Mouse (Mus musculus) CD4-positive helper T cell, adult 2 months (primary cell): ENCODE measurements at regions not wholly inside any gene's neighbourhood (a gene's known extent, or its start where the extent isn't known, plus 50 kb on each side); places are given as distances from the start of the nearest gene placed in this dataset.

Experiments used
- DNase-seq: peaks from one replicate; pipeline ENCODE4 v3.0.0-alpha.2; 2012; ENCODE audit warnings: low read depth, missing footprints, low spot score

DNA sequence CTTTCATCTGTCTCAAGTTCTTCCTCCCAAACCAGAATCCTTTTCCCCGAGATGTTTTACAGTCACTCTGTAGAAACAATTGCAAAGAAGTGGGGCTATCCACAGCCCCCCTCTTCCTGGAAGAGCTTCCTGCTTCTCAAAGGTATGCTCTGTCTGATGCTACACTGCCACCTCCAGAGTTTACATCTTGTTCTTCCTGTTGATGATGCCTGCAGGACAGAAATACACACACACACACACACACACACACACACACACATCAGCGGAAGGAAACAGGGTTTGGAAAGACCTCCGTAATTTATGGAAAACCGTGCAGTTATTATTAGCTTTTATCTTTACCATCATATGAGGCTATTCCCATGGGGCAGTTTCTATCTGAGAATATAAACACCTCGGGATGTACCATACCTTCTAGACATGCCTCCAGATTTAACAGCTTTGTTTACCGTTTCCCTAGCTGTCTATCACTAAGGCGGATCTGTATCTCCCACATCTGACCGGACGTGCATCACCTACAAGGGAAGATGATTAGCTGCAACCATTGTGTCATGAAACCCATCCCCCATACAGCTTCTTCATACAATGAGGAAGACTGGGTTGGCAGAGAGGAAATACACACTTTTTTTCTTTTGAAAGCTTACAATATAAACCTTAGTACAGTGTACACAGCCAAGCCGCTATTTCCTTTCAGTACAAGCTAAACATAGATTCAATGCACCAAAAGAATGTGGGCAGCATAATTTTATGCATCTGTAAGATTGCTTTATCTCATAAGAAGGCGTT is 288.6 kb downstream of the Plk2 start:
- DNase-seq, result peak; percentile 2

DNA sequence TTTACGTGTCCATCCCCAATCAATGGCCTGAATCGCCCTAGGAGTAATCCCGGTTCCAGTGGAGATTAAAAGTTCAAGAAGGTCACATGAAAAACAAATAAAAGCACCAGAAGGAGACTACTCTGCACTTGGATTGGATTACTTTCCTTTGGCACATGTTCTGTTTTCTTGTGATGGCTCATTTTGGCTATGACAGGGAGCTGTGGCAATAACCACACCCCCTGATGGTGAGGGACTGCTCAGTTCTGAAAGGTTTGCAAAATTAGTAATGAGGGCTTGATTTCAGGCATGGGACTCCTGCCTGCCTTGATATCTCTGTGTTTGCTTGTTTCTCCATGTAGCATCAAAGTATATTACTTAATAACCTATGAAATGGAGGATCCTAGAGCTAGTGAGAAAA is 293.9 kb downstream of the Plk2 start:
- no peak for DNase-seq

DNA sequence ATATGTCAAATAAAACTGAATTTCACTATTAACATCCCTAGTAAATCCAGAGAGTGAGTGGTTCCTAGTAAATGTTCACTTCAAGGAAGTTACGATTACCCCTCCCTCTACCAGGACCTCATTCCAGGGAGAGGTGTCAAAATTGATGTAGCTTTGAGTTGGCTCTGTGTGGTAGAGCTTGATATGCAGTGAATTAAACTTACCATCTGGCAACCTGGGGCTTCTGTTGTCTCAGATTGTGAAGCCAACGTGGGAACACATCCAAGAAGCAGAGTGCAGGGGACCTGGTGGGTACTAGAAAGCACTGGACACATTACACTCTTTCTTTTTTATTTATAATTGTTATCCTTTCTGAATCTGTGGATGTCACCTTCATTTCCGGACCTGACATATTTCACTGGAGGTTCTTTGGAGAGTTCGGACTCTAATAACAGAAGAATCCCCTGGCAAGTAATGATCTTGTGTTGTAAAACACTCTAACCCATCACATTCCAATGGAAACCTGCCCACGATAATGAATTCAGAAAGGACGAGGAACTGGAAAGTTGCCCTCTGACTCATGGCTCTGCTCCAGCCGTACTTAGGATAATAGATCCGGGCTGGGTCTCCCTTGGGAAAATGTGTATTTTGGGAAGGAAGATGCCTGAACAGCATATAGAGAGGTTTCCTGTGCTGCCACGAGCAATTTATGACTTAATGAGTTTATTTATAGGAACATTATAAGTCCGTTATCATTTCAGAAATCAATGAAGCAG is 295.8 kb downstream of the Plk2 start:
- no peak for DNase-seq

DNA sequence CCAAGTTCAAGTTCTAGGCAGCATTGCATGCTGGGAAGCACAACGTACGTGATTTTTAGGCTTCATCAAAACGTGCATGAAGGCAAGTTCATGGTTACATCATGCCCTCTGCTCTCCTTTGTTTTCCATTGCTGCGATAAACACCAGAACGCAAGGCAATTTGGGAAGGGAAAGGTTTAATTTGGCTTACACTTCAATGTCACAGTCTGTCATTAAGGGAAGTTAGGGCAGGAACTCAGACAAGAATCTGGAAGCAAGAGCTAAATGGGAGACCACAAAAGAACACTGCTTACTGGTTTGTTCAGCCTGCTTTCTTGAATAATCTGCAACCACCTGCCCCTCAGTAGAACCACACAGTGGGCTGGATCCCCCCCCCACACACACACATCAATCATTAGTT is 297.9 kb downstream of the Plk2 start:
- no peak for DNase-seq

DNA sequence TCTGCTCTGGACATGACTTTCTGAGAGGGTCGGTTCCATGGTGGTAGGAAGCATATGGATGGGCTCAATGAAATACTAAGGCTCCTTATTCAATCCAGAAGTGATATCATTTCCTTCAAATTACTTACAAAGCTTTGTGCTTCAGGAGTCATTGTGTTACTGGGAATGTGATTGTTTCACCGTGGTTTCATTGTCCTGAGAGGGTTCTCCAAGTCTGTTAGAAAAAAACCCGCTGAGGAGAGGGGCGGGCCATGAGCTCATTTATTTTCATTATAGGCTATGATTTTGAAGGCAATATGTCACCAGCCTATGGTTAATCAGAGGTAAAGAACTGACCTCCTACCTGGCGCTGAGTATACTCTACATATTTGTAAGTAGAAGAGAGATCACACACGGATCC is 300.0 kb downstream of the Plk2 start:
- DNase-seq, result no peak

DNA sequence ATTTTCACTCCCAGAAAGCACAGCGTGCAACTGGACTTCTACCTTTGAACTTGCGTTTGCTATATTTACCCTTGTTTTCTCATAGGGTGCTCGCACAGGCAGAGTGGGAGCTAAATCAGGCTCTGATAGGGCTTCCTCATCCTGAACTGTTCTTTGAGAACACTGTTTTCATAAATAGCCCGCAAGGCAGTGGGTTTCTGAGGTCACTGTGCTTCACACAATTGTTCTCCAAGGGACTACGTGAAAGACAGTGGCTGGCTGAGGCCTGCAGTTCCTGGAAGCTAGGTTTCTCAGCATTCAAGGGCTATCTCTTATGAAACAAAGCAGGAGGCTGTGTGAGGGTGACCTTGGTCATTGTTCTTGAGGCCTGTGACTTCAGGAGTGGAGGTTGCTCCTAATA is 301.7 kb downstream of the Plk2 start:
- DNase-seq, result no peak

DNA sequence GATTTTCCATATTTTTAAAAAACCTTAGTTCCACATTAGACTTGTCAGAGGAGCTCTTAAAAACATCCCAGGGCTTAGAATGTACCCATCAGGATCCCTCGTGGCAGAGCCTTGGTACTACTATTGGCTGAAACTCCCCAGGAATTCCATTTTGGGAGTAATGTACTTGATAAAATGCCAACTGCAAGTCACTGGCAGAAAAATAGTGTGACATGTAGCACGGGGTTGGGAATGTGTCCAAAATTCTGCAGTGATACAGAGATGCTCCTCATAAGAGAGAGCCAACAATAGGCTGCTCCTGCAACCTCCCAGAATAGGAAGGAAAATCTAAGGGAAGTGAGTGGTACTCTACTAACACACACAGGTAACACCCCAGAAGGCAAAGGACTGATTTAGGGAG is 309.4 kb downstream of the Plk2 start:
- no peak for DNase-seq

DNA sequence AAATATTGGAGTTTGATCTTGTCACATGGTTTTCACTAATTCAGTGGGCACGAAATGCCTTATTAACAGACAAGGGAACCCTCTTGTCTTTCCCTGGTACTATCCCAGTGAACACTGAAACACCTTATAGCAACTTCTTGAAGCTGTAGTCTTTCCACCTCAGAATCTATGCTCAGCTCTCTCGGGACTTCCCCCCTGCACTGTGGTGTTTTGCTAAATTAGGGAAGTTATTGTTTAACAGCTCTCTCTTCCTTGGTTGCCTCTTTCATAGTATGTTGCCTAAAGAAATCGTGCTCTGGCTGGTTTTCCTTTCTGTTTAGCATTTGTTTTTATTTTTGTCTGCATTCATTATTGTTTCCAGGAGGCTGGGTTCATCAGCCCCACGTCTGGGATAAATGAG is 316.0 kb downstream of the Plk2 start:
- DNase-seq, result no peak

DNA sequence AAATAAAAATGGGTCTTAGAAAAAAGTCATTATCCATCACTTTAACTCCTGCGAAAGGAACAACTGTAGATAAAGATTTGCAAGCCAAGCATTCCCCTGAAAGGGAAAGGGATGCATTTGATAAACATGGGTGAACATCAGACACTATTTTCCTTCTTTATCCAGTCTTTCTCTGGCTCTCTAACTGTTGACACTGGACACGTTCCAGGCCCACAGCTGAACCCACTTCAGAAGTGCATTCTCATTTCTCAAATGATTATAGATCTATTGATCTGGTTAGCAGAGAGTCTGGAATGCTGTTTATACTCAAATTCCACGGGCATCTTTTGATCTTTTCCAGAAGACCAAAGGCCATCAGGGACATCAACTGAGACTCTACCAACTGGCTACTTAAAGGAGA is 317.7 kb downstream of the Plk2 start:
- no peak for DNase-seq

DNA sequence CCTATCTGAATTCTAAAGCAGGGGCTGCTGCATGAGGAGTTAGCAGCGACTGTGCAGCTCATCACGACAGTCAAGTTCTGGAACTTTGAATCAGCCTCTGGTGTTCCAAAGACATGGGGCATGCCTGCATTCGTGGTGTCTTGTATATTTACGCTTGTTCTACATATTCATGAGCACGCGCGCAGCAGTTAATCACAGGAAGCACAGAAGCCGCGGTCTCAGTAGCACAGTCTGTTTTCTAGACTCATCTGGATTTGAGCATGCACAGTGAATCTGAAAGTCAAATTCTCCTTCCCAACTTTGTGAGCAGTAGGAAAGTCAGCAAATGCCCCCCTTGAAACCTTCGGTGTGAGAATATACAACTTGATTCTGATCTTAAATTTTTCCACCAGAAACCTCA is 327.3 kb downstream of the Plk2 start:
- DNase-seq, result no peak

DNA sequence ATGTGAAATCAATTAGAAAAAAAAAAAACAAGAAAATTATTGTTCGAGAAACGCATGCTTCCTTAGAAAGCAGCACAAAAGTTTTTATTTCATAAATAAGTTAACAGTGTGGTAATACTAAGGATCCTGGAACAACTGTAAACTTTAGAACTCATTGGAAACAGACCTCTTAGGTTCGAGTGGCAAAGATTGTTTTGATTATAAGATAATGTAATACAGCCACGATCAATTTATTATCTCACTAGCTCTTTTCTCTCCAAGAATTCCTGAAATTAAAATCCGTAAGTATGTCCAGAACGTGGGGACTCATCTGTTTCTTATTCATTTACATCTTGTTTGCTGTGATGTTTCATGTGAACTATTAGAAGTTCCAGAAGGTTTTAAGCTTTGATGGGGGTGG is 327.9 kb downstream of the Plk2 start:
- no peak for DNase-seq

DNA sequence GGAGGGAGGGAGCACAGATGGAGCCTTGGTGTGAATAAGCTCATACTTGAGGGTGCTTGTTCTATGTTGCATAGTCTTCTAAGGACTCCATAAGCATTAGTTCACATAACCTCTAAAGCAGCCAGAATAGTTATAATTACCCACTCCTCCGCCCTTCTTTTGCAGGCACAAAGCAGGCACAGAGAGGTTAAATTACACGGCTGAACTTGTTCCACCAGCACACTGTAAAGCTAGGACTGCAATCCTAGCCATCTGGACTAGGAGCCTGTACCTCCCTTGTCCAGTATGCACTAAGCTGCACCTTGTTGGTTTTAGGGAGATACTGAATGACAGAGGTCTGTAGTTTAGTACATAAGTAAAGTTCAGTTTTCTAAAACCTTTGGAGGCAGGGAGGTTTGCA is 330.0 kb downstream of the Plk2 start:
- DNase-seq, result no peak

DNA sequence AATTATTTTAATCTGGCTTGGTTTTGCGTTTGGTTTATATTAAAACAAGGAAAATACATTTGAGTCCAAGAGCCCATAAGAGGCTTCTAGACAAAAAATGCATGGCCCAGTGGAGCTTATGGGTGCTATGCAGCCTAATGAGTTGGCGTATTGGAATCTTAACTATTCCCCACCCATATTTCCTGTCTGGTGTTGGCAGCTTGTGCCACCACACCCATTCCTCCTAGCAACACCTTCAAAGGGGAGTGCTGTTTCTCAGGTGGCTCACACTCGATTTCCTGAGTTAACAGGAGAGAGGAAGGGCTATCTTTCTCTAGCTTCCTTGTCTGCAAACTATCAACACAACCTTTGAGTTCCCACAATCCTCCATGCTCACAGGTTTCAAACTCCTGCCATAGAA is 331.0 kb downstream of the Plk2 start:
- no peak for DNase-seq

DNA sequence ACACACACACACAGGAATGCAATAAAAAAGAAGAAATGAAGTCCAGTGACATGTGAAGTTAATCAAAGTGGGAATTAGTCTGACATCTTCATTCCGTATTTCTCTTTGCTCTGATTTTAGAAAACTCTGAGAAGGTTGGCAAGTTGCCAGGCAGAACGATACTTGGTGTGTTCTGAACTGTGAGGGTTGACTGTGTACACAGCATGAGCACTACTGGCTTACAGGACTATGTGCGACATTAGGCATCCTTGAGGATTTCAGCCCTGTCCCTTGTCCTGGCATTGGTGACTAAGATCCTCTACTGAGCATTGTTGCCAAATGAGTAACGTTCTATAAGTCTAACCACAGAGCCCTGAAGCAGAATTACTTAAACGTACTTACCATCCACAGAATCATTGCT is 340.7 kb downstream of the Plk2 start:
- no peak for DNase-seq

DNA sequence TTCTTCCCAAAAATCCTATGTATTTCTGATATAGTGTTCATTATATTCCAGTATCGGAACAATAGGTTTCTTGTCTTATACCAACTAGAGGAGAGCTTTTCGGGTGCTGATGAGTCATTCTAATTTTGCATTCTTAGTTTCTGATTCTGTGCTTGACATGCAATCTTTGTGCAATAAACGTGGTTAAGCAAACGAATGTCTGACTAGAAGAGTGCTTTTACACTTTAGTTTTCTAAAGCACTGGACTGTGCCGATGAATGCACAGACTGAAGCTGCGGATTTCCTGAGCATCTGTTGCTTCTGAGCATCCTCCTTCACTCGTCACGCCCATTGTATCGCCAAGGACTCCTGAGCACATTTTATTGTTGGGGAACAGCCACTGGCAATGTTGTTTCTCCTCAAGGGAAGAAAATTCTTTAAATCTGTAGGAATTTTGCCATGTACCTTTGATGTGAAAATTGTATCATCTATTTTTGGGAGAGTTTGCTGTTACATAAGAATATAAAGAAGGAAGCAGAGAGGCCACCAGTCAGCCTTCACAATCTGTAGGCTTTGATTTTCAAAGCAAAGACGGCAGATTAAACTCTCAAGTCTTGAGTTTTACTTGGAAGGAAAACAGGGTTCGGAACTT is 346.8 kb downstream of the Plk2 start:
- no peak for DNase-seq

DNA sequence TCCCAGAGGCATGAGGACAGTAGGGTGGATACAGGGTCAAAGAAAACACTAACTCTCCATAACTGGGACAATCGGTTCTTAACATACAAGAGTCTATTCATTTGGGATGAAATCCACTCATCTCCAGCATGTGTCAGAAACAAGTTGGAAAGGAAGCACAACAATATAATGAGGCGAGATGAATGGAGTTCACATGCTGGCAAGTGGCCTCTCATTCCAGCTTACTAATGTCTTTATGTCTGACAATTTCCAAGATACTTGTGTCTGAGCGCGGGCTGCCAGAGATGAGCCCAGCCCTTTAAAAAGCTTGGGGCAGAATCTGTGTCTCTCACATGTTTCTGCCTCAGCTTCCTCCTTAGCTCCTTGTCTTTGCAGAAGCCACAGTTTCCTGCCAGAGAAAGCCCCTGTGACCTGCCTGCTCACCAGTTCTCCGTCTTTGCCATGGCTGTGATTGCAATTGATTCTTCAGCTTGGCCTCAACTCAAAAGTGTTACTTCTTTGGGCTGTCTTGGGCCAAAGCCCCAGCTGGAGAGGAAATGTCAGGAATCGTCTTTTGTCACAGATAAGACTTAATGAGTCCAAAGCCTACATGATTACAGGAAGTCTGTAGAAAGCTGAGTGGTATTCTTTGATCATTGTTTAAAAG is 352.5 kb downstream of the Plk2 start:
- DNase-seq, result no peak

DNA sequence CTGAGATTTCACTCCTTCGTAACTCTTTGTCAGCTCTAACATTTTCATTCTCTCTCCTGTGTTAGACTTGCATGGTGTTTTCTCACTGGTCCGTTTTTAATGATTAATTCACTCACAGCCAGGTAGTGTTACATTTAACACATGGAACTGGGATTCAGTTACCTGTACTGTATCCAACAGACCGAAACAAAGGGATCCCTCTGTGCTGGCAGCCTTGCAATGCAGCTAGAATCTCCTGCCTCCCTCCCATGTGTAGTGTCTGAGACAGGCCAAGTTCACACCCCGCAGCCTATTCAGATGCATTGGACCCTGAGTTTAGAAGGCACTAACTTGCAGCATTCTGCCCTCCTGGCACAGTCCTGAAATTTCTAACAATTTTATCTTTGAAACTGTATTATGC is 357.9 kb downstream of the Plk2 start:
- no peak for DNase-seq

DNA sequence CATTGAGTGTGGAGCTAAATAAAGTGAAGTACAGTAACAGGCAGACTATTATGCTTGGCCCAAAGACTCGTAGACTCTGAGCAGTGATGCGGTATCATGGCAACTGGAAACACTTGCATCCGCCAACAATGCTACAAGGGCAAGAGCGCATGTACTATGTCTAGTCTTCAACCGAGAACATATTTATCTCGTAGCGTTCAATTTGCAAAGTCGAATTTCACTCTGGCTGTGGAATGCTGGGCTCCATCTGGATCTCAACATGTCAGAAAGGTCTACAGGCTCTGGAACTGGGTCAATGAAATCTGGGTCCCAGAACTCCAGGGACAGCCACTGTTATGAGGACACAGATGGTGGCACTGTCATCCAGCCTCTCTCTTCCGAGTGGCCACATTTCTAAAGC is 359.7 kb downstream of the Plk2 start:
- DNase-seq, result no peak

DNA sequence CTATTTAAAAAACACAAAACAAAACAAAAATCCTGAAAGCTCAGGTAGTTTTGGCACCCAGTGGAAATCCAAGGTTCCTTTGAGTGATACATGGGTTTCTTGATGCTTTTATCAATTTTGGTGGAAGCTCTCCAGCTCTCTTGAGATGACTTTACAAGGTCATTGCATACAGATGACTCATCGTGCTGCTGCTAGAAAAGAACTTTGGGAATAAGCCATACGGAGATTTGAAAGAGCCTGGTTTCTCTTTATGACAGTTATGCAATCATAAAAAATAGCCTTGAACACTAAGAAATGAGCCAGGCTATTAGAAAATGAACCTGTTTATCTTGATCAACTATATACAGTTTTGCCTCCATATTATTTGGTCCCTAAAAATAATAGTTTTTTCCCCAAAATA is 362.0 kb downstream of the Plk2 start:
- no peak for DNase-seq

DNA sequence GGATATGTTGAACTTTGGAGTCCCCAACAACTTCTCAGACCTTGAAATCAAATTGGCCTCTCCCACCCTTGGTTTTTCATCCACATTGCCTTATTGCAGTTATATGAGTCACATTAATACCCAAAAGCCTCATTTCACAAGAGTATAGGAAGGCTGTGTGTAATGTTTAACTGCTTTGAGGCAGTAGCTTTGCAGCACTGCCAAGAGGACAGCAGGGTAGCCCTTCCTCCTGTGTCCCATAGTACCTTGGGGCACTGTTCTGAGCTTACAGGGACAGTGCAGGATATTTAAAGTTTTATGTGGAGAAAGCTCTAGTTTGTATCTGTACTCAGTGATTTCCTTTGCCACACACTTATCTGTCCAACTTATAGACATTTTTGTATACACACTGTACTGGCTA is 374.4 kb downstream of the Plk2 start:
- no peak for DNase-seq

DNA sequence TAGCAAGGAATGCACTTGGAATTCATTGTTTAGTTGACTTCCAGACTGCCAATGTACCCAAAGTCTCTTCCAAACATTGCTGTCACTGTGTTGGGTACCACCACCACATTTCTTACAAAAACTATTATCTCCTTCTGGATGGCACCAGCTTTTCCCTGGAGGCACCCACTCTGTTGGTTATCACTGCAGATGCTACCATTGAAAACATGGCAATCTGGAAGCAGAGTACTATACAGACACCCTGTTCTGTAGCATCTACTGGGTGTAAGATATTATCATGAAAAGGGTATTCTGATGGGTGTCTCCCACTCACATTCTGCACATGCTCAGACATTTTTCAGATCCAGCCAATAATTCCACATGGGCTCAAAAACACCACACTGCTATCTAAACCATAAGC is 380.4 kb downstream of the Plk2 start:
- DNase-seq, result no peak

DNA sequence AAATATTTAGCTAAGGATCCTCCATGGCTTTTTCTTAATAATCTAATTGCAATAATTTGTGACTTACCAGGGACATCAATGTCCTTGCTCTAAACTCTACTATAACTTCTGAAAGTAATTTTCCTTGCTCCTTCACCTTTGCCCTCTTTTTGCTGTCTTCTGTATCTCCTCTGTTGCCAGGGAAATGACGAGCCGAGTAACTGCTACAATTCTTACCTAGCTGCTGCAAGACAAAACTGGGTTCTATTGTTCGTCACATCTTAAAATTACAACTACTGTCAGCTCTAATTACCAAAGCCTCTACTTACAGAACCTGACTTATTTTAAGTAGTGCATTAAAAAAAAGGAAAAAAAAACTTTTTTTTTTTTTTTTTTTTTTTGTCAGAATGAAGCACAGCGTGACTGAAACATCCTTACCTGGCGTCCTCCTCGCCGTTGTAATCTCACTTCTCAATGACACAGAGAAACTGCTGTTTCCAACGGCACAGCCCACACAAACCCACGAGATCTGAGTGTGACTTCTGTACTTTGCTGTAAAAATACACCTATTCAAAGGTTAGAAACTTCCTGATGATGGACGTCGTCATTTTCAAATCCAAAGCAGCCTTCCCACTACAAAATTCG is 389.4 kb downstream of the Plk2 start:
- no peak for DNase-seq
